Mouse (Mus musculus): Measurements from ENCODE around the gene Pfdn4.

DNA sequence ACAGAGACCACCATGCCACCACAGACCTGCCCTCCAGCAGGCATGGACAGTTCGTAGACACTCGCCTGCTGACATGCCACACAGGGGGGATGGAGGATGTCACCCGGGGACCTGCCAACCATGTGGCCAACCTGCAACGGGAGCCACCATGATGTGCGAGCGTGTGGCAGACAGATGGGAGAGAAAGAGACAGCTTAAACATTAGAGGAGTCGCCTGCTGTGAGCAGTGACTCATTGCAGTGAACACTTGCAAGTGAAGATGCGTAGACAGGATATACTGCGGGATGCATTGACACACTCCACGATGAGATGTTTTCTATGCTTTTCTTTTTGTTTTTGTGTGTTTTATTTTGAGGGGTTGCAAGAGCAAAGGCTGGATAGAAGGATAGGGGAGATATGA, 48.6 kb upstream of the Pfdn4 start:
- TF ChIP-seq CTCF (IDR thresholded peaks at IDR 0.05; ENCODE audit: extremely low read depth, insufficient read length, insufficient replicate concordance, low read depth, low read length) (no peak), POLR2A (IDR thresholded peaks at IDR 0.05; ENCODE audit: low read depth, low read length) (no peak)
